Mouse (Mus musculus) ovary, adult 18-20 months (tissue): ENCODE data around the gene Dao.

Experiments
- DNase-seq: peaks from one replicate; pipeline ENCODE4 v3.0.0; 2022; ENCODE audit warnings: low spot score, mixed read lengths

Gene Dao

DNA sequence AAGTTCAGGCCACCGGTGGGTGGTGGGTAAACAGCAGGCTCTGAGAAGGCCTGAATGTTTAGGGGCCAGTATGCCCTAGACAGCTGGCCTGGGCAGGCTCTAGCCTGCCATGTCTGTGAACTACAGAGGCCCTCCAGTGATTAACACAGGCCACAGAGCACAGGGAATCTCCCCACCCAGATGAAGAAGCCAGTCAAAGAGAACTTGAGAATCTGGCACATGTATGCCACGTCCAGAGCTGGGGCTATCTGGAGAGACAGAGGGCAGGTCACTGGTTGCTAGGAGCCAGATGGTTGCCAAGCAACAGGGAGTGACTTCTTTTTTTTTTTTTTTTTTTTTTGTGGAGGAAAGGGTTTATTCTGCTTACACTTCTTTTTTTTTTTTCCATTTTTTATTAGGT lies 68.8 kb downstream of the Dao start:
- no peak for DNase-seq
